ENCODE assay signal across 12 mouse cellular contexts in the genomic region with DNA sequence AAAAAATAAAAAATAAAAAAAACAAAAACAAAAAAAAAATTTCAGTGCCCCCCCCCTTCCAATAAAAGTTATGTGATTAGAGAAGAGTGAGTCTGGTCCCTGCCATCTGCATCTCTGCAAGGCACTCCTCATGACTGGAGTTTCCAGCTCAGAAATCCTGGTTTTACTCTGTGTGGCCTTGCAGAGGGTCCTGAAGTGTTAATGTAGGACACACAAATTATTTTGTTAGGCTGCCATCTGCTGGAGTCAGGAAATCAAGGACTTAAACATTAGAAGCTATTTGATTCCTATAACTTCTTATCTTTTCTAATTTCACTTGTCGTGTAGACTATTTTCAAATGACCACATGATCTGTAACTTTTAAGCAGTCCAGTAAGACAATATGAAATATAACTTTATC.
A peak's percentile ranks its signal among the peaks of the same experiment; 100 is the strongest.
DNase-seq lines count a peak whose midpoint lies in the region; TF ChIP-seq lines count a peak whose summit lies in the region.
"Had no signal": no experiment of that assay in that cellular context is flagged by ENCODE, and none has a peak within 500 bp of the region (broad histone marks: within the 10 kb centered on the region; RNA-seq: fewer than 3 reads in every experiment).

No protein-coding gene starts in this region.

- intact Hi-C loops in left cerebral cortex, adult 2 months (cut with DNase I) = loop anchor here (1.0 to 5.0 kb wide), 3 partner anchors 349 to 929 kb away; no protein-coding TSS in a partner anchor

- no peaks in the 10 kb centered on the region for H3K36me3 ChIP-seq in kidney, adult 2 months (ENCODE audit: control insufficient read depth, insufficient read depth, low read length)
- no peaks in the 10 kb centered on the region for H3K36me3 ChIP-seq in embryonic facial prominence, embryonic 10.5 days (replicated peaks)
- H3K36me3 ChIP-seq in heart, embryonic 10.5 days = no peaks in the 10 kb centered on the region
- H3K36me3 ChIP-seq: neural tube, embryonic 12.5 days; stomach, embryonic 15.5 days had no signal

- no peak overlapping the region for H3K4me3 ChIP-seq in kidney, adult 2 months (ENCODE audit: insufficient read depth, low read depth, low read length)
- no peak overlapping the region for H3K4me3 ChIP-seq in embryonic facial prominence, embryonic 10.5 days
- no peak overlapping the region for H3K4me3 ChIP-seq in left cerebral cortex, adult 2 months
- H3K4me3 ChIP-seq in heart, embryonic 10.5 days = no peak overlapping the region
- H3K4me3 ChIP-seq: neural tube, embryonic 12.5 days; stomach, embryonic 15.5 days had no signal

- no peak overlapping the region for H3K27ac ChIP-seq in kidney, adult 2 months (ENCODE audit: insufficient read depth, low read depth, low read length)
- no peak overlapping the region for H3K27ac ChIP-seq in embryonic facial prominence, embryonic 10.5 days (replicated peaks)
- no peak overlapping the region for H3K27ac ChIP-seq in left cerebral cortex, adult 2 months
- H3K27ac ChIP-seq in heart, embryonic 10.5 days = no peak overlapping the region
- H3K27ac ChIP-seq: neural tube, embryonic 12.5 days; stomach, embryonic 15.5 days had no signal

- DNase-seq in kidney, adult 9 months = peak; percentile 2
- no peak for DNase-seq in kidney, adult 2 months
- peak; percentile 16 for DNase-seq in ES-CJ7 (ENCODE audit: low read depth, low spot score)
- peak; percentile 10 for DNase-seq in embryonic facial prominence, embryonic 10.5 days (ENCODE audit: low spot score)
- DNase-seq in left cerebral cortex, adult 2 months (ENCODE audit: extremely low spot score in 1 of 2, low spot score in 2 of 2) = peak in 1 of 2 experiments; percentile 18
- DNase-seq in spleen, postnatal 14 days (ENCODE audit: low spot score in 2 of 2) = no peak
- DNase-seq in heart, adult 9 months (ENCODE audit: low spot score in 2 of 2) = no peak
- no peak for DNase-seq in heart, embryonic 10.5 days (ENCODE audit: low spot score)
- DNase-seq: heart, postnatal 36 days; lung, adult 18-20 months had no signal

- no peak for TF ChIP-seq POLR2A in kidney, adult 2 months (IDR thresholded peaks at IDR 0.05; ENCODE audit: low read depth, low read length)

- WGBS in kidney, adult 2 months = 41% methylated on average over 1 of the region's 1 CpGs
- WGBS in embryonic facial prominence, embryonic 10.5 days = 49% methylated on average over 1 of the region's 1 CpGs
- WGBS in heart, embryonic 10.5 days = 30% methylated on average over 1 of the region's 1 CpGs

- no peak for TF ChIP-seq CTCF in kidney, adult 2 months (conservative IDR thresholded peaks at IDR 0.05; ENCODE audit: insufficient read depth, insufficient read length, low read depth, low read length)
- peak; percentile 56 for TF ChIP-seq CTCF in left cerebral cortex, adult 2 months (IDR thresholded peaks at IDR 0.05)

- H3K27me3 ChIP-seq in kidney, adult 2 months (replicated peaks; ENCODE audit: control insufficient read depth, insufficient read depth, low read length) = no peaks in the 10 kb centered on the region
- H3K27me3 ChIP-seq in embryonic facial prominence, embryonic 10.5 days (replicated peaks; ENCODE audit: low read depth, poor library complexity, severe bottlenecking) = peaks cover 11% of the 10 kb centered on the region
- H3K27me3 ChIP-seq in heart, embryonic 10.5 days (ENCODE audit: insufficient read depth, poor library complexity, severe bottlenecking) = no peaks in the 10 kb centered on the region
- H3K27me3 ChIP-seq: neural tube, embryonic 12.5 days; stomach, embryonic 15.5 days had no signal

- H3K4me1 ChIP-seq in kidney, adult 2 months (ENCODE audit: control insufficient read depth, insufficient read depth, low read length) = no peaks in the 10 kb centered on the region
- H3K4me1 ChIP-seq in embryonic facial prominence, embryonic 10.5 days = no peaks in the 10 kb centered on the region
- no peaks in the 10 kb centered on the region for H3K4me1 ChIP-seq in heart, embryonic 10.5 days
- H3K4me1 ChIP-seq: neural tube, embryonic 12.5 days; stomach, embryonic 15.5 days had no signal

- no peaks in the 10 kb centered on the region for H3K9me3 ChIP-seq in embryonic facial prominence, embryonic 10.5 days
- H3K9me3 ChIP-seq in heart, embryonic 10.5 days = no peaks in the 10 kb centered on the region
- H3K9me3 ChIP-seq: neural tube, embryonic 12.5 days; stomach, embryonic 15.5 days had no signal

Comparison
In these comparisons a context has a peak if more than half of its experiments do, and no peak if none do; other contexts are left out.
1. DNase-seq: peak in kidney, adult 9 months (single experiment), ES-CJ7 (single experiment) and embryonic facial prominence, embryonic 10.5 days (single experiment); none in kidney, adult 2 months (single experiment), spleen, postnatal 14 days (0 of 2), heart, adult 9 months (0 of 2) and heart, embryonic 10.5 days (single experiment).